Mouse (Mus musculus) stomach, postnatal 0 days (tissue): ENCODE data around the gene Bri3.

Experiments
- CTCF ChIP-seq: IDR thresholded peaks from 2 replicates; pipeline ENCODE4 v1.5.1; 2016; ENCODE audit warnings: antibody characterized with exemption, low read depth, mild to moderate bottlenecking, moderate library complexity
- EP300 ChIP-seq: optimal IDR thresholded peaks from 2 replicates; pipeline ENCODE3; 2016; ENCODE audit warnings: antibody characterized with exemption

- TF ChIP-seq EP300: no peak
- TF ChIP-seq CTCF: peak; percentile 90
These were observed 36.8 kb upstream of the Bri3 start for GRCm38 (mm10) chr5:144207478-144207877.
